Mouse (Mus musculus): ENCODE measurements around the gene Vmn2r7. TPM values are rescaled to one million over a fixed set of nuclear protein-coding genes. Genes with fewer than 3 reads are reported as not detected.
"Not testable (repeated sequence)": the region's sequence is repeated elsewhere in the genome, so short reads cannot be mapped to it uniquely, and the experiment has no call there.

Vmn2r7 gene
- polyA plus RNA-seq, 1 experiment from 2014 or later: not detected

- not testable (repeated sequence) for H3K36me3 ChIP-seq (replicated peaks); H3K4me3 ChIP-seq (replicated peaks); H3K9ac ChIP-seq; H3K9me3 ChIP-seq; H3K27ac ChIP-seq; ATAC-seq (ENCODE audit: low FRiP score); H3K4me2 ChIP-seq; H3K27me3 ChIP-seq; H3K4me1 ChIP-seq
- WGBS: 70% methylated on average over 3 of the region's 3 CpGs
These were observed 117.2 kb downstream of the Vmn2r7 start for GRCm38 (mm10) chr3:64727187-64727970.

- not testable (repeated sequence) for ATAC-seq (ENCODE audit: low FRiP score); H3K27me3 ChIP-seq; H3K4me1 ChIP-seq
These were observed 118.8 kb downstream of the Vmn2r7 start for GRCm38 (mm10) chr3:64725736-64726135.

GRCm38 (mm10) chr3:64676069-64676468 lies 168.5 kb downstream of the Vmn2r7 start:
- 91% methylated on average over 1 of the region's 1 CpGs for WGBS
- not testable (repeated sequence) for H3K4me3 ChIP-seq (replicated peaks); H3K27me3 ChIP-seq; H3K4me1 ChIP-seq; H3K27ac ChIP-seq; H3K9ac ChIP-seq; ATAC-seq (ENCODE audit: low FRiP score); H3K9me3 ChIP-seq; H3K4me2 ChIP-seq; H3K36me3 ChIP-seq (replicated peaks)

More at GRCm38 (mm10) chr3:64725736-64726135, 118.8 kb downstream of the Vmn2r7 start:
- not testable (repeated sequence) for H3K9ac ChIP-seq; H3K36me3 ChIP-seq (replicated peaks); H3K27ac ChIP-seq; H3K9me3 ChIP-seq; H3K4me2 ChIP-seq; H3K4me3 ChIP-seq (replicated peaks)
- WGBS: 86% methylated on average over 1 of the region's 1 CpGs
